Mouse (Mus musculus) urinary bladder, postnatal 0 days (tissue): ENCODE measurements around the gene Trip13. TPM values are rescaled to one million over a fixed set of nuclear protein-coding genes. Genes with fewer than 3 reads are reported as not detected.

Experiments
- microRNA-seq: library from miRNA; unstranded; fragments of <30 nt; microRNA quantifications from one replicate; pipeline ENCODE4, GENCODE M21; 2016
- polyA plus RNA-seq: library from polyadenylated mRNA; unstranded; fragments of >200 nt; fragmentation: Nextera tagmentation; extraction: Ambion mirVana; gene quantifications from 2 replicates; pipeline ENCODE4 v1.2.1, GENCODE M21; 2015

Trip13 gene
- 10.3 and 11.8 TPM in 2 replicates for polyA plus RNA-seq

DNA sequence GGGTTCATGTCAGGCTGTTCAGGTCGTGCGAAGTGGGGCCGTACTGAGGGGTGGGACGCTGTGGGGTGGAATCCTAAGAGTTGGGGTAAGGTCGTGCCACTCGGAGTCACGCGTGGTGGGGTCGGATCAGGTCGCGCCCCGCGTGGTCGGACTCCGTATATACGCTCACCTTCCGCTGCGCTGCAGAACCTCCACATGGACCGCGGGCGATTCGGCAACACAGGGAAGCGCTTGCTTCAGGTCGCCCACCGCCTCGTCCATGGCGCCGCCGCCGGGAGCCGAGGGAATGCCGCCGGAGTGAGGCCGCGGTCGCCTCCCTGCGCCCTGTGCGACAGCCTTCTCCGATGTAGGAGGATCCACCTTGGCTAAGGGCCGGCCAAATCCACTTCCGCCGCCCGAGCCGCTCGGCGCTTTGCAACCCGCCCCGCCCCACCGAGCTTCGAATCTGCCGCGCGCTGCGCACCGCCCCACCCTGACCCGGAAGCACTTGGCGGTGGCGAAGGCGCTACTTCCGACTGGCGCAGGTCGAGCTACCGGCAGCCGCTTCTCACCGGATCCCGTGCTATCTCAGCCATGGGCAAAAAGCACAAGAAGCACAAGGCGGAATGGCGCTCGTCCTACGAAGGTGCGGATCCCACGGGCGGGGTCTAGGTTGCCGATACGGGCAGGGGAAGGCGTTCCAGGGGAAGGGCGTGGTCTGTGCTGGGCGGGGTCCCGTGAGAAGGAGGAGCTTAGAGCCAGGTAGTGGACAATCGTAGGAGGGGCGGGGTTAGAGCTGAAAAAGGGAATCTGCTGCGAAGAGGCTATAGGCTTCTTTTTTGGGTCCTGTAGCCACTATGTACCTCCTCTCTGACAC lies at the start of gene Trip13, which contains the start of gene Brd9:
Gene Trip13 (minus strand): TSS at position 464 of the 856 bp plus-strand sequence.
Gene Brd9 (plus strand): TSS at position 491 of the 856 bp plus-strand sequence.

DNA sequence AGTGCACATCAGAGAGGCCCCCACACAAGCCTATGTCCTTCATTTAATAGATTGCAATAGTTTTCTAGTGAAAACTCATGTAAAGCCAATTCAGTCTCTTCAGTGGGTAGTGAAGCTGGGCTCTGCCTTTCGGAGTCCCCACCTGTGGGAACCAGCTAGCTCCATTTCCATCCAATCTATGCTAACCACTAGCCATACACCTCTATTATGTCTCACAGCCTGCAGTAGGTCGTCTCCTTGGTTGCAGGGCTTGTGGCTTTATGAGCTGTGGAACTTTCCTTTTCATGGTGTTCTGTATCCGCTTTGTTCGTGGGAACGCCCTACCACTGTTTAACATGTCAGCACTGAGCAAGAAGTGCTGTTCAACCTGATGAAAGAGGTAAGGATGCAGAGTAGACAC lies 26.0 kb upstream of the Trip13 start, which contains the start of gene Zdhhc11:
Gene Zdhhc11 (plus strand): TSS at position 301 of the 400 bp plus-strand sequence.

Small RNA genes lying within 50 kb of the gene (microRNA-seq; reads per million reads assigned to microRNA genes)
- not detected for gene Gm25197

Other genes starting within 250 kb of the Trip13 start
- gene Slc6a19, start 232.9 kb downstream of the Trip13 start, polyA plus RNA-seq: 0.10 and 0.12 TPM in 2 replicates
- gene Slc12a7, start 204.7 kb downstream of the Trip13 start, polyA plus RNA-seq: 6.9 and 7.4 TPM in 2 replicates
- 42.0 and 44.6 TPM in 2 replicates for gene Nkd2, start 90.2 kb downstream of the Trip13 start, polyA plus RNA-seq
- gene Brd9, start within 50 bp of the Trip13 start, polyA plus RNA-seq: 26.8 and 30.6 TPM in 2 replicates
- gene Zdhhc11, start 26.1 kb upstream of the Trip13 start, polyA plus RNA-seq: not detected in 2 replicates
- 15.6 and 19.9 TPM in 2 replicates for gene Tppp, start 71.6 kb upstream of the Trip13 start, polyA plus RNA-seq
- 11.8 and 15.2 TPM in 2 replicates for gene Cep72, start 124.5 kb upstream of the Trip13 start, polyA plus RNA-seq
- 0.02 TPM in 1 of 2 replicates, not detected in the other for gene Slc9a3, start 183.7 kb upstream of the Trip13 start, polyA plus RNA-seq